Mouse (Mus musculus): ENCODE measurements at regions not wholly inside any gene's neighbourhood (a gene's known extent, or its start where the extent isn't known, plus 50 kb on each side); places are given as distances from the start of the nearest gene placed in this dataset.

- intact Hi-C loops (cut with DNase I): no loop called here
- DNase-seq (ENCODE audit: low spot score in 2 of 2): no peak
Observed at GRCm38 (mm10) chr4:56506786-56507185, 233.1 kb upstream of the Gm26657 start.

GRCm38 (mm10) chr4:56506067-56506466, 233.8 kb upstream of the Gm26657 start:
- intact Hi-C loops (cut with DNase I): no loop called here
- DNase-seq (ENCODE audit: low spot score in 2 of 2): no peak

GRCm38 (mm10) chr4:56492537-56493221, 247.2 kb upstream of the Gm26657 start:
- peak; percentile 64 to 71 for DNase-seq (ENCODE audit: low spot score in 2 of 2)

GRCm38 (mm10) chr4:56489361-56489760, 250.5 kb upstream of the Gm26657 start:
- no peak for DNase-seq (ENCODE audit: low spot score in 2 of 2)
- intact Hi-C loops (cut with DNase I): no loop called here

More at GRCm38 (mm10) chr4:56492537-56493221, 247.2 kb upstream of the Gm26657 start:
- intact Hi-C loops (cut with DNase I): loop anchor here (5.0 kb wide), 2 partner anchors 130 to 965 kb away; no protein-coding TSS in a partner anchor

GRCm38 (mm10) chr4:56483708-56484107, 256.2 kb upstream of the Gm26657 start:
- intact Hi-C loops (cut with DNase I): no loop called here
- DNase-seq (ENCODE audit: low spot score in 2 of 2): no peak

GRCm38 (mm10) chr4:56456788-56457187, 283.1 kb upstream of the Gm26657 start:
- no peak for DNase-seq (ENCODE audit: low spot score in 2 of 2)
- intact Hi-C loops (cut with DNase I): no loop called here

GRCm38 (mm10) chr4:56421575-56421974, 318.3 kb upstream of the Gm26657 start:
- DNase-seq (ENCODE audit: low spot score in 2 of 2): no peak
- intact Hi-C loops (cut with DNase I): no loop called here

- no peak for DNase-seq (ENCODE audit: low spot score in 2 of 2)
- intact Hi-C loops (cut with DNase I): no loop called here
Observed at GRCm38 (mm10) chr4:56419122-56419913, 320.6 kb upstream of the Gm26657 start.

- peak; percentile 2 to 3 for DNase-seq (ENCODE audit: low spot score in 2 of 2)
Observed at GRCm38 (mm10) chr4:56411024-56411636, 328.7 kb upstream of the Gm26657 start.

GRCm38 (mm10) chr4:56393793-56394192, 346.1 kb upstream of the Gm26657 start:
- intact Hi-C loops (cut with DNase I): no loop called here
- no peak for DNase-seq (ENCODE audit: low spot score in 2 of 2)

More at GRCm38 (mm10) chr4:56411024-56411636, 328.7 kb upstream of the Gm26657 start:
- intact Hi-C loops (cut with DNase I): no loop called here

GRCm38 (mm10) chr4:56387051-56387450, 352.8 kb upstream of the Gm26657 start:
- intact Hi-C loops (cut with DNase I): no loop called here
- DNase-seq (ENCODE audit: low spot score in 2 of 2): no peak

- DNase-seq (ENCODE audit: low spot score in 2 of 2): peak; percentile 16 to 58
- intact Hi-C loops (cut with DNase I): no loop called here
Observed at GRCm38 (mm10) chr4:56375745-56376144, 364.1 kb upstream of the Gm26657 start.

GRCm38 (mm10) chr4:56374466-56374865, 365.4 kb upstream of the Gm26657 start:
- no peak for DNase-seq (ENCODE audit: low spot score in 2 of 2)
- intact Hi-C loops (cut with DNase I): no loop called here

- intact Hi-C loops (cut with DNase I): no loop called here
- no peak for DNase-seq (ENCODE audit: low spot score in 2 of 2)
Observed at GRCm38 (mm10) chr4:56373746-56374145, 366.1 kb upstream of the Gm26657 start.

GRCm38 (mm10) chr4:56373167-56373566, 366.7 kb upstream of the Gm26657 start:
- DNase-seq (ENCODE audit: low spot score in 2 of 2): no peak
- intact Hi-C loops (cut with DNase I): no loop called here

- intact Hi-C loops (cut with DNase I): no loop called here
- DNase-seq (ENCODE audit: low spot score in 2 of 2): peak in 1 of 2 experiments; percentile 4
Observed at GRCm38 (mm10) chr4:56372711-56373110, 367.2 kb upstream of the Gm26657 start.

- intact Hi-C loops (cut with DNase I): loop anchor here (5.0 to 10.0 kb wide), 3 partner anchors 128 to 847 kb away; no protein-coding TSS in a partner anchor
- no peak for DNase-seq (ENCODE audit: low spot score in 2 of 2)
Observed at GRCm38 (mm10) chr4:56364594-56364993, 375.3 kb upstream of the Gm26657 start.

- no peak for DNase-seq (ENCODE audit: low spot score in 2 of 2)
- intact Hi-C loops (cut with DNase I): loop anchor here (5.0 to 10.0 kb wide), 3 partner anchors 127 to 845 kb away; no protein-coding TSS in a partner anchor
Observed at GRCm38 (mm10) chr4:56362121-56362520, 377.7 kb upstream of the Gm26657 start.

- no peak for DNase-seq (ENCODE audit: low spot score in 2 of 2)
- intact Hi-C loops (cut with DNase I): no loop called here
Observed at GRCm38 (mm10) chr4:56349216-56349615, 390.7 kb upstream of the Gm26657 start.

GRCm38 (mm10) chr4:56325156-56325555, 414.7 kb upstream of the Gm26657 start:
- intact Hi-C loops (cut with DNase I): no loop called here
- no peak for DNase-seq (ENCODE audit: low spot score in 2 of 2)

All from left cerebral cortex, postnatal 14 days (tissue).